Comparison of ENCODE assay signal across 11 mouse cellular contexts in genomic region chr19:7400635-7401034, GRCm38 (mm10). TPM values are rescaled to one million over a fixed set of nuclear protein-coding genes. Genes with fewer than 3 reads are reported as not detected.
DNase-seq lines count a peak whose midpoint lies in the region; ATAC-seq and TF ChIP-seq lines count a peak whose summit lies in the region.
"Had no signal": no experiment of that assay in that cellular context is flagged by ENCODE, and none has a peak within 500 bp of the region (broad histone marks: within the 10 kb centered on the region; RNA-seq: fewer than 3 reads in every experiment).

No protein-coding gene starts in this region.

- peak; percentile 27 to 43 for DNase-seq in adrenal gland, postnatal 36 days
- no peak for DNase-seq in adrenal gland, postnatal 4 days (ENCODE audit: low spot score in 2 of 2)
- DNase-seq in lung, embryonic 14.5 days, result peak; percentile 59
- DNase-seq in lung, adult 2 months, result no peak
- peak; percentile 56 for DNase-seq in kidney, adult 9 months
- DNase-seq in lung, postnatal 25 days (ENCODE audit: low spot score), result peak; percentile 42
- no peak for DNase-seq in layer of hippocampus, postnatal 10 days (ENCODE audit: low spot score in 2 of 2)
- DNase-seq: liver, embryonic 13.5 days; right cerebral cortex, postnatal 14 days had no signal

- no peak overlapping the region for H3K4me3 ChIP-seq in lung, embryonic 14.5 days (ENCODE audit: low read depth, low read length)
- no peak overlapping the region for H3K4me3 ChIP-seq in lung, adult 2 months (replicated peaks; ENCODE audit: extremely low read depth, low read depth, low read length)
- H3K4me3 ChIP-seq: forebrain, embryonic 12.5 days; liver, embryonic 13.5 days had no signal

- TF ChIP-seq POLR2A in lung, adult 2 months (IDR thresholded peaks at IDR 0.05; ENCODE audit: borderline replicate concordance, extremely low read depth, low read depth, low read length), result no peak

- H3K36me3 ChIP-seq in lung, embryonic 14.5 days (ENCODE audit: insufficient read depth), result no peaks in the 10 kb centered on the region
- H3K36me3 ChIP-seq: forebrain, embryonic 12.5 days; liver, embryonic 13.5 days had no signal

- H3K4me1 ChIP-seq in lung, embryonic 14.5 days (ENCODE audit: insufficient read depth), result peaks cover 7% of the 10 kb centered on the region; the same call in 1 of the 2 replicates
- no peaks in the 10 kb centered on the region for H3K4me1 ChIP-seq in lung, adult 2 months (ENCODE audit: control insufficient read depth, insufficient read depth, low read length)
- H3K4me1 ChIP-seq: forebrain, embryonic 12.5 days; liver, embryonic 13.5 days had no signal

- TF ChIP-seq CTCF in lung, embryonic 14.5 days (IDR thresholded peaks at IDR 0.05; ENCODE audit: low read depth), result no peak
- no peak for TF ChIP-seq CTCF in lung, adult 2 months (IDR thresholded peaks at IDR 0.05; ENCODE audit: insufficient read depth, low read length)

- no peaks in the 10 kb centered on the region for H3K9me3 ChIP-seq in lung, embryonic 14.5 days (ENCODE audit: low read depth, low read length)
- H3K9me3 ChIP-seq: forebrain, embryonic 12.5 days; liver, embryonic 13.5 days had no signal

- ATAC-seq in lung, embryonic 14.5 days (ENCODE audit: insufficient read depth), result no peak
- no peak for ATAC-seq in granulocyte monocyte progenitor cell, adult 5-6 weeks (replicated peaks; ENCODE audit: poor library complexity, severe bottlenecking)

- H3K27me3 ChIP-seq in lung, embryonic 14.5 days (ENCODE audit: insufficient read depth, low read length), result no peaks in the 10 kb centered on the region

- 55% methylated on average over 11 of the region's 11 CpGs for WGBS in lung, embryonic 14.5 days
- 42% methylated on average over 11 of the region's 11 CpGs for WGBS in lung, adult 2 months

- H3K9ac ChIP-seq in lung, embryonic 14.5 days, result no peak overlapping the region
- H3K9ac ChIP-seq: forebrain, embryonic 12.5 days; liver, embryonic 13.5 days had no signal

- no peak overlapping the region for H3K27ac ChIP-seq in lung, embryonic 14.5 days (ENCODE audit: low read depth)
- H3K27ac ChIP-seq: forebrain, embryonic 12.5 days; liver, embryonic 13.5 days had no signal

- no peak overlapping the region for H3K4me2 ChIP-seq in lung, embryonic 14.5 days
- H3K4me2 ChIP-seq: forebrain, embryonic 12.5 days; liver, embryonic 13.5 days had no signal

RNA-seq across cellular contexts. Expression of gene 2700081O15Rik, which starts 16.8 kb away (rescaled TPM):
- 10 to 100 TPM; 22.0 to 23.7 TPM for total RNA-seq in adrenal gland, postnatal 36 days (2021)
- 10 to 100 TPM; 45.3 to 49.2 TPM for total RNA-seq in adrenal gland, postnatal 4 days (2021)
- polyA plus RNA-seq in lung, embryonic 14.5 days (2014; fragmentation: Nextera tagmentation; extraction: Ambion mirVana), result 8.6 and 9.5 TPM in 2 replicates
- polyA plus RNA-seq in lung, adult 2 months (2012; rRNA removed), result 26.2 and 36.7 TPM in 2 replicates
- 10 to 100 TPM; 70.8 to 72.1 TPM for total RNA-seq in layer of hippocampus, postnatal 10 days (2021)
- 1.5 and 3.1 TPM in 2 replicates for total RNA-seq in granulocyte monocyte progenitor cell, adult 5-6 weeks (2014; fragmentation: Nextera tagmentation)
- total RNA-seq in granulocyte monocyte progenitor cell, adult 5-6 weeks (2017), result 1.2 and 1.6 TPM in 2 replicates

RNA-seq across cellular contexts. Expression of gene Spindoc, which starts 17.8 kb away (rescaled TPM):
- total RNA-seq in adrenal gland, postnatal 36 days (2021), result 10 to 100 TPM; 20.4 to 23.8 TPM
- total RNA-seq in adrenal gland, postnatal 4 days (2021), result 10 to 100 TPM; 35.4 to 39.4 TPM
- 18.6 and 26.8 TPM in 2 replicates for polyA plus RNA-seq in lung, embryonic 14.5 days (2014; fragmentation: Nextera tagmentation; extraction: Ambion mirVana)
- polyA plus RNA-seq in lung, adult 2 months (2012; rRNA removed), result 19.0 and 19.3 TPM in 2 replicates
- total RNA-seq in layer of hippocampus, postnatal 10 days (2021), result 10 to 100 TPM; 39.0 to 45.6 TPM
- 19.2 and 19.8 TPM in 2 replicates for total RNA-seq in granulocyte monocyte progenitor cell, adult 5-6 weeks (2014; fragmentation: Nextera tagmentation)
- 4.7 and 4.9 TPM in 2 replicates for total RNA-seq in granulocyte monocyte progenitor cell, adult 5-6 weeks (2017)

RNA-seq across cellular contexts. Expression of gene Mark2, which starts 59.0 kb away (rescaled TPM):
- total RNA-seq in adrenal gland, postnatal 36 days (2021), result 10 to 100 TPM; 71.9 to 76.4 TPM
- total RNA-seq in adrenal gland, postnatal 4 days (2021), result 10 to 100 TPM; 74.7 to 81.2 TPM
- 49.2 and 57.8 TPM in 2 replicates for polyA plus RNA-seq in lung, embryonic 14.5 days (2014; fragmentation: Nextera tagmentation; extraction: Ambion mirVana)
- 68.6 and 94.1 TPM in 2 replicates for polyA plus RNA-seq in lung, adult 2 months (2012; rRNA removed)
- 100 to 1,000 TPM; 102 to 110 TPM for total RNA-seq in layer of hippocampus, postnatal 10 days (2021)
- 48.7 and 85.8 TPM in 2 replicates for total RNA-seq in granulocyte monocyte progenitor cell, adult 5-6 weeks (2014; fragmentation: Nextera tagmentation)
- 17.8 and 21.2 TPM in 2 replicates for total RNA-seq in granulocyte monocyte progenitor cell, adult 5-6 weeks (2017)

Comparison
In these comparisons a context has a peak if more than half of its experiments do, and no peak if none do; other contexts are left out.
1. DNase-seq: peak in adrenal gland, postnatal 36 days (2 of 2), lung, embryonic 14.5 days (single experiment), kidney, adult 9 months (single experiment) and lung, postnatal 25 days (single experiment); none in adrenal gland, postnatal 4 days (0 of 2), lung, adult 2 months (single experiment) and layer of hippocampus, postnatal 10 days (0 of 2).
2. RNA of gene 2700081O15Rik, which starts 16.8 kb away (total RNA-seq): 70.8 to 72.1 TPM in layer of hippocampus, postnatal 10 days, 45.3 to 49.2 TPM in adrenal gland, postnatal 4 days and 22.0 to 23.7 TPM in adrenal gland, postnatal 36 days; 1.2 to 3.1 TPM in granulocyte monocyte progenitor cell, adult 5-6 weeks; every median in the first group is over 4 times any median in the second.